Mouse (Mus musculus) CH12.LX (cell line): ENCODE data around the gene Fitm2. TPM values are rescaled to one million over a fixed set of nuclear protein-coding genes. Genes with fewer than 3 reads are reported as not detected.

Experiments used
- DNase-seq: peaks from one replicate; pipeline ENCODE4 v3.0.0-alpha.2; 2013; ENCODE audit errors: extremely low read depth
- H3K27ac ChIP-seq: 2 replicates; pipeline ENCODE4 v1.5.1; 2012; ENCODE audit warnings: low read depth, mild to moderate bottlenecking, control low read depth, moderate library complexity; ENCODE audit not compliant: insufficient read depth
- H3K27me3 ChIP-seq: replicated peaks from 2 replicates; pipeline ENCODE3; 2012; ENCODE audit warnings: inconsistent platforms
- H3K36me3 ChIP-seq, 2 experiments: replicated peaks in 1 of 2; 2 replicates each; pipeline versions ENCODE3 to v1.6.1; 2012; ENCODE audit warnings: inconsistent platforms in 1 of 2, low read length in 1 of 2, mild to moderate bottlenecking in 1 of 2, mixed read lengths in 1 of 2, moderate library complexity in 1 of 2; ENCODE audit not compliant: control insufficient read depth in 1 of 2, insufficient read depth in 1 of 2
- H3K4me1 ChIP-seq, 2 experiments: 2 replicates each; pipeline ENCODE4 v1.6.1; 2012; ENCODE audit warnings: inconsistent platforms in 1 of 2, moderate library complexity in 1 of 2; ENCODE audit not compliant: insufficient read depth in 2 of 2, control insufficient read depth in 1 of 2
- H3K4me2 ChIP-seq: 2 replicates; pipeline ENCODE4 v1.6.1; 2012; ENCODE audit warnings: low read depth, mild to moderate bottlenecking, control low read depth; ENCODE audit not compliant: poor library complexity, insufficient read depth, severe bottlenecking
- H3K4me3 ChIP-seq, 3 experiments: fragments of 150-350 bp in 1 of 3; sonication (generic) in 1 of 3; replicated peaks in 1 of 3; 2 replicates each; pipeline versions ENCODE3 to v1.5.1; 2011 to 2012; ENCODE audit warnings: low read depth in 2 of 3, low read length in 2 of 3, mild to moderate bottlenecking in 2 of 3, moderate library complexity in 2 of 3, control low read depth in 1 of 3, improper control_type of control experiment in 1 of 3, inconsistent platforms in 1 of 3, mixed read lengths in 1 of 3; ENCODE audit not compliant: poor library complexity in 1 of 3
- H3K79me2 ChIP-seq: replicated peaks from 2 replicates; pipeline ENCODE4 v1.6.1; 2012; ENCODE audit warnings: mild to moderate bottlenecking, moderate library complexity; ENCODE audit not compliant: control insufficient read depth, poor library complexity, insufficient read depth, severe bottlenecking; ENCODE audit errors: extremely low read depth
- H3K9ac ChIP-seq: 2 replicates; pipeline ENCODE4 v1.6.1; 2012; ENCODE audit warnings: low read depth, mild to moderate bottlenecking, control low read depth, moderate library complexity; ENCODE audit not compliant: insufficient read depth
- H3K9me3 ChIP-seq: replicated peaks from 2 replicates; pipeline ENCODE3; 2012; ENCODE audit warnings: low read length, inconsistent platforms, mixed read lengths
- BHLHE40 ChIP-seq: IDR thresholded peaks from 2 replicates; pipeline ENCODE4 v1.6.1; 2011; ENCODE audit warnings: mild to moderate bottlenecking, low read depth, low read length, improper control_type of control experiment
- CHD1 ChIP-seq: IDR thresholded peaks from 2 replicates; pipeline ENCODE4 v1.6.1; 2012; ENCODE audit warnings: low read depth, low read length, improper control_type of control experiment, inconsistent platforms
- CTCF ChIP-seq, 2 experiments: IDR thresholded peaks in 1 of 2; conservative IDR thresholded peaks in 1 of 2; 2 replicates each; pipeline ENCODE4 v1.5.1; 2011 to 2012; ENCODE audit warnings: low read depth in 2 of 2, low read length in 2 of 2, improper control_type of control experiment in 1 of 2, inconsistent platforms in 1 of 2, mild to moderate bottlenecking in 1 of 2, moderate library complexity in 1 of 2
- E2F4 ChIP-seq: IDR thresholded peaks from 2 replicates; pipeline ENCODE4 v1.6.1; 2011; ENCODE audit warnings: low read depth, low read length, improper control_type of control experiment; ENCODE audit not compliant: insufficient replicate concordance
- ELF1 ChIP-seq: IDR thresholded peaks from 2 replicates; pipeline ENCODE4 v1.6.1; 2014; ENCODE audit warnings: low read depth, mild to moderate bottlenecking, inconsistent platforms, low read length, improper control_type of control experiment
- EP300 ChIP-seq: IDR thresholded peaks from 2 replicates; pipeline ENCODE4 v1.6.1; 2011; ENCODE audit warnings: low read length, improper control_type of control experiment
- GABPA ChIP-seq: IDR thresholded peaks from 2 replicates; pipeline ENCODE4 v1.6.1; 2012; ENCODE audit warnings: low read depth, low read length, improper control_type of control experiment, inconsistent platforms; ENCODE audit not compliant: insufficient replicate concordance
- IRF4 ChIP-seq: IDR thresholded peaks from 2 replicates; pipeline ENCODE4 v1.6.1; 2014; ENCODE audit warnings: low read depth, mild to moderate bottlenecking, inconsistent platforms, low read length, improper control_type of control experiment
- JUN ChIP-seq: IDR thresholded peaks from 2 replicates; pipeline ENCODE4 v1.6.1; 2011; ENCODE audit warnings: low read depth, mild to moderate bottlenecking, low read length, improper control_type of control experiment, moderate library complexity; ENCODE audit not compliant: insufficient read depth
- JUND ChIP-seq: conservative IDR thresholded peaks from 2 replicates; pipeline ENCODE4 v1.6.1; 2011; ENCODE audit warnings: low read depth, low read length, improper control_type of control experiment
- KAT2A ChIP-seq: IDR thresholded peaks from 2 replicates; pipeline ENCODE4 v1.6.1; 2012; ENCODE audit warnings: low read length, improper control_type of control experiment, inconsistent platforms; ENCODE audit not compliant: insufficient replicate concordance
- MAFK ChIP-seq: IDR thresholded peaks from 2 replicates; pipeline ENCODE4 v1.6.1; 2011; ENCODE audit warnings: low read length, improper control_type of control experiment; ENCODE audit not compliant: insufficient replicate concordance
- MAZ ChIP-seq: IDR thresholded peaks from 2 replicates; pipeline ENCODE4 v1.6.1; 2012; ENCODE audit warnings: low read depth, mild to moderate bottlenecking, inconsistent platforms, low read length, improper control_type of control experiment, moderate library complexity
- MYC ChIP-seq: IDR thresholded peaks from 2 replicates; pipeline ENCODE4 v1.6.1; 2011; ENCODE audit warnings: low read depth, mild to moderate bottlenecking, improper control_type of control experiment, low read length
- NRF1 ChIP-seq: IDR thresholded peaks from 2 replicates; pipeline ENCODE4 v1.6.1; 2014; ENCODE audit warnings: low read depth, mild to moderate bottlenecking, inconsistent platforms, low read length, improper control_type of control experiment, moderate library complexity
- PAX5 ChIP-seq: IDR thresholded peaks from 2 replicates; pipeline ENCODE4 v1.6.1; 2012; ENCODE audit warnings: low read length, inconsistent platforms, mixed read lengths
- POLR2AphosphoS2 ChIP-seq: IDR thresholded peaks from 2 replicates; pipeline ENCODE4 v1.6.1; 2011; ENCODE audit warnings: low read depth, low read length, improper control_type of control experiment
- USF2 ChIP-seq: conservative IDR thresholded peaks from 2 replicates; pipeline ENCODE4 v1.6.1; 2011; ENCODE audit warnings: low read depth, low read length, improper control_type of control experiment
- ZC3H11A ChIP-seq: IDR thresholded peaks from 2 replicates; pipeline ENCODE4 v1.6.1; 2012; ENCODE audit warnings: low read depth, mild to moderate bottlenecking, inconsistent platforms, low read length, improper control_type of control experiment
- ZKSCAN1 ChIP-seq: IDR thresholded peaks from 2 replicates; pipeline ENCODE4 v1.6.1; 2012; ENCODE audit warnings: low read depth, inconsistent platforms, low read length, improper control_type of control experiment, borderline replicate concordance
- ZNF384 ChIP-seq: IDR thresholded peaks from 2 replicates; pipeline ENCODE4 v1.6.1; 2012; ENCODE audit warnings: low read depth, low read length, improper control_type of control experiment, inconsistent platforms
- dilution Hi-C: fragments of 300-500 bp; cut with MboI; formaldehyde crosslinking; loops from 2 replicates; pipeline ENCODE4 v1.14.3; 2020; ENCODE audit warnings: low sequenced_read_pairs; ENCODE audit not compliant: extremely low pct_unique_long_range_greater_than_20kb, extremely low pct_ligation_motif_present
- in situ Hi-C: fragments of 300-500 bp; cut with MboI; formaldehyde crosslinking; loops from 3 replicates; pipeline ENCODE4 v1.14.3; 2019; ENCODE audit warnings: low sequenced_read_pairs, low pct_ligation_motif_present, low pct_unique_long_range_greater_than_20kb, mixed read lengths
- polyA plus RNA-seq: library from polyadenylated mRNA; unstranded; fragments of >175 nt; gene quantifications from 2 replicates; pipeline ENCODE4 v1.2.1, GENCODE M21; 2012; ENCODE audit warnings: low read depth; ENCODE audit not compliant: insufficient read length
- total RNA-seq, 2 experiments: library from RNA; depleted of rRNA; stranded (reverse); fragments of 300-350 nt in 1 of 2; fragments of >200 nt in 1 of 2; gene quantifications; 2 replicates each; pipeline ENCODE4 v1.2.3; 2012 to 2014

Gene Fitm2
- total and polyA plus RNA-seq, 3 experiments = 3.9 to 5.5 (median 5.0) TPM

- Histone ChIP-seq H3K9ac (no peak within 1 kb of the TSS), H3K27ac (no peak within 1 kb of the TSS), H3K36me3 (no peaks in the 10 kb centered on the region), H3K4me3 (no peak within 1 kb of the TSS), H3K4me2 (no peak within 1 kb of the TSS), H3K9me3 (no peaks in the 10 kb centered on the region), H3K79me2 (no peaks in the 10 kb centered on the region), H3K27me3 (peaks cover 87% of the 10 kb centered on the region), H3K4me1 (no peaks in the 10 kb centered on the region)
- dilution Hi-C loops (no loop called here), in situ Hi-C loops (no loop called here)
- no peak for DNase-seq
- TF ChIP-seq IRF4 (no peak), MAFK (no peak), JUND (no peak), PAX5 (no peak), NRF1 (no peak), E2F4 (no peak), GABPA (no peak), ELF1 (no peak), ZKSCAN1 (no peak), CHD1 (no peak), BHLHE40 (no peak), KAT2A (no peak)
Measured at GRCm38 (mm10) chr2:163506300-163507004, 34.0 kb upstream of the Fitm2 start, which contains the start of gene Hnf4a. Gene Hnf4a (plus strand): TSS chr2:163506808.

GRCm38 (mm10) chr2:163503191-163503590 lies 30.8 kb upstream of the Fitm2 start:
- in situ Hi-C loops = no loop called here
- no peaks in the 10 kb centered on the region for H3K79me2 ChIP-seq
- TF ChIP-seq MAZ = no peak
- no peak for TF ChIP-seq EP300
- TF ChIP-seq MYC = no peak
- no peak for TF ChIP-seq JUN
- TF ChIP-seq ZC3H11A = no peak
- no peak for TF ChIP-seq CTCF (conservative IDR thresholded peaks at IDR 0.05 in 1 of 2, IDR thresholded peaks at IDR 0.05 in 1 of 2; ENCODE audit: low read depth in 2 of 2, low read length in 2 of 2)
- TF ChIP-seq USF2 = no peak
- no peak for TF ChIP-seq POLR2AphosphoS2
- TF ChIP-seq ZNF384 = no peak
- TF ChIP-seq, all 38 proteins: peak for 0
- peaks cover 92% of the 10 kb centered on the region for H3K27me3 ChIP-seq
- H3K4me3 ChIP-seq = no peak overlapping the region
- H3K9me3 ChIP-seq = no peaks in the 10 kb centered on the region
- H3K36me3 ChIP-seq = no peaks in the 10 kb centered on the region
- dilution Hi-C loops = no loop called here
- no peak overlapping the region for H3K27ac ChIP-seq
- no peak for DNase-seq
- no peak overlapping the region for H3K9ac ChIP-seq
- H3K4me1 ChIP-seq = no peaks in the 10 kb centered on the region
- no peak overlapping the region for H3K4me2 ChIP-seq
